Mouse (Mus musculus) heart, adult 2 months (tissue): Measurements from ENCODE around the gene Eepd1.

Experiments
- CTCF ChIP-seq: fragments of 200-600 bp; IDR thresholded peaks from 2 replicates; pipeline ENCODE4 v1.8.1; 2022; ENCODE audit warnings: antibody characterized with exemption, mild to moderate bottlenecking, moderate library complexity
- EP300 ChIP-seq: fragments of 200-500 bp; IDR thresholded peaks from 2 replicates; pipeline ENCODE4 v1.6.1; 2011; ENCODE audit warnings: low read depth, low read length, control low read depth; ENCODE audit not compliant: insufficient read depth
- POLR2A ChIP-seq: fragments of 200-500 bp; IDR thresholded peaks from 2 replicates; pipeline ENCODE4 v1.6.1; 2011; ENCODE audit warnings: mild to moderate bottlenecking, low read depth, low read length, control low read depth; ENCODE audit not compliant: insufficient read depth

DNA sequence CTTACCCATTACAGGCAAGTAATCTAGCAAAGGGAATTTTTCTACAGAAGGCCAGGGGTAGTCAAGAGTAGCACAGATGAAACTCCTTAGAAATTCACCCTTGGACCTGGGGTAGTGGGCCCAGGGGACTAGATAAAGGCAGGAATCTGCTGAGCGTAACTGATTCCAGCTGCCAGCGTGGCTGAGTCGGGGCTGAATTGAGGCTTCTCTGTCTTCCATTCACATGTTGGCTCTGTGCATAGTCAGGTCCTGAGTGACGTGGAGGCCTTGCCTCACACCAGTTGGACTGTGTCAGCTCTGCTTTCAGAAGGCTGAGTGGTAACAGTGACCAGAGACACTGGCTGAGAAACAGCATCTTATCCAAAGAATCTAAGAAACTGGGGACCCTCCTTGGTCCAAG lies 36.6 kb downstream of the Eepd1 start:
- no peak for TF ChIP-seq CTCF
- no peak for TF ChIP-seq POLR2A
- TF ChIP-seq EP300, result no peak
